Mouse (Mus musculus) lung, adult 2 months (tissue): ENCODE measurements around the gene Gnl2. TPM values are rescaled to one million over a fixed set of nuclear protein-coding genes. Genes with fewer than 3 reads are reported as not detected.

Experiments used
- DNase-seq: peaks from one replicate; pipeline ENCODE4 v3.0.0; 2022
- H3K4me1 ChIP-seq: fragments of 200-500 bp; 2 replicates; pipeline ENCODE4 v1.6.1; 2011; ENCODE audit warnings: low read length; ENCODE audit not compliant: control insufficient read depth, insufficient read depth
- H3K4me3 ChIP-seq: fragments of 200-500 bp; replicated peaks from 2 replicates; pipeline ENCODE3; 2011; ENCODE audit warnings: low read depth, mild to moderate bottlenecking, control low read depth, low read length; ENCODE audit errors: extremely low read depth
- CTCF ChIP-seq: fragments of 200-500 bp; IDR thresholded peaks from 2 replicates; pipeline ENCODE4 v1.5.1; 2011; ENCODE audit warnings: mild to moderate bottlenecking, low read length, control low read depth; ENCODE audit not compliant: insufficient read depth
- POLR2A ChIP-seq: fragments of 200-500 bp; IDR thresholded peaks from 2 replicates; pipeline ENCODE4 v1.6.1; 2011; ENCODE audit warnings: low read depth, mild to moderate bottlenecking, control low read depth, low read length, borderline replicate concordance; ENCODE audit errors: extremely low read depth
- WGBS: fragments of 180-500 bp; shearing (Covaris S2); methylation state at CpG from one replicate; pipeline ENCODE4 v1.1.7; 2018; 5-methylcytosine and 5-hydroxymethylcytosine counted together
- polyA plus RNA-seq: library from polyadenylated mRNA; depleted of rRNA; stranded (reverse); fragments of >200 nt; gene quantifications from 2 replicates; pipeline ENCODE4 v1.2.3, GENCODE M21; 2012; rRNA removed

Gene Gnl2
- polyA plus RNA-seq, 1 experiment, result 21.5 TPM

DNA sequence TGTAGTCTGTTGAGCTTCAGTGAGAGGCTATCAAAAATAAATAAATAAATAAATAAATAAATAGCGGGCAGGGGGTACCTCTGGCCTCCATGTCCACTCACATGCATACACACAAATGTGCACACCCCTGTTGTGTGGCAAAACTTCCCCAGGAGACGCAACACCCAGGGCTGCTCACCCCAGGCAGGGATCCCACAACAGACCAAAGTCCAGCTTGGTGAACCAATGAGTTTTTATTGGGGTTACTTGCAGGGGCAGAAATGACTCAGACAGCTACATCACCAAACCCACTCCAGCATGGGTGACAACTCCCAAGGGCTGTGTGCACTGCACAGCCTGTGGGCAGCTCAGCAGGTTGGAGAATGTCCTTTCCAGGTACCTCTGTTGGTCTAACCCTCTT, 61.3 kb downstream of the Gnl2 start:
- no peak overlapping the region for H3K4me3 ChIP-seq
- no peaks in the 10 kb centered on the region for H3K4me1 ChIP-seq
- no peak for DNase-seq
- WGBS, result 93% methylated on average over 2 of the region's 2 CpGs
- TF ChIP-seq CTCF (no peak), POLR2A (no peak)

- H3K4me1 ChIP-seq, result no peaks in the 10 kb centered on the region
- no peak overlapping the region for H3K4me3 ChIP-seq
- WGBS, result 92% methylated on average over 2 of the region's 2 CpGs
- no peak for DNase-seq
- no peak for TF ChIP-seq CTCF
- TF ChIP-seq POLR2A, result no peak
Measured at GRCm38 (mm10) chr4:125078698-125079097, 62.3 kb downstream of the Gnl2 start.

GRCm38 (mm10) chr4:125084403-125085345, 68.3 kb downstream of the Gnl2 start, which contains the start of gene Meaf6:
Gene Meaf6, plus strand, starts transcription at chr4:125085134.
- DNase-seq, result peak; percentile 94
- Histone ChIP-seq H3K4me1 (peaks cover 7% of the 10 kb centered on the region), H3K4me3 (peak within 1 kb of the TSS; percentile 99)
- WGBS, result 3% methylated on average over 59 of the region's 63 CpGs
- TF ChIP-seq CTCF (peak; percentile 35), POLR2A (0 out of 2 replicates have a peak, but pooled peaks have one; percentile 60)

DNA sequence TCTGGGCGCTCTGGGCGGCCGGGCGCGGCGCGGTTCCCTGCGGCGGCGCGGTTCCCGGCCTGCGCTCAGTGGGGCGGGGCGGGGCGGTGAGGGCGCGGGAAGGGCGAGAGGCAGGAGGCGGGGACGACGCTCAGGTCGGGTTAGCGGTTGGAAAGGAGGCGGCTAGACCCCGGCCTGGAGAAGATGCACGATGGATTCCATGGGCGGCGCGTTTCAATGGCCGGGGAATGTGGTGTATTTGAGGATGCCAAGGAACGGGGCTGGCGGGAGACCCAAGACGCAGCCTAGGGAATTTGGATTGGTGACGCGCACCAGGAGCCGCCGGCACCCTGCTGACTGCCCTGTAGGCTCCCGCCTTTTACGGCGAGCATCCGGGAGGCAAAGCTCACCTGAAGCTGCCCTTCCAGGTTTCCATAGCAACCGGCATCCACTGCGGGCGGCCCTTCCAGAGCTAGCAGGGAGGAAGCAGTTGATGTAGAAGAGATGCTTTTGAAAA, 69.0 kb downstream of the Gnl2 start:
- DNase-seq, result no peak
- WGBS, result under 1% methylated on average over 40 of the region's 45 CpGs
- Histone ChIP-seq H3K4me1 (peaks cover 7% of the 10 kb centered on the region), H3K4me3 (peak overlapping the region; percentile 99)
- TF ChIP-seq CTCF, result no peak
- TF ChIP-seq POLR2A, result no peak

DNA sequence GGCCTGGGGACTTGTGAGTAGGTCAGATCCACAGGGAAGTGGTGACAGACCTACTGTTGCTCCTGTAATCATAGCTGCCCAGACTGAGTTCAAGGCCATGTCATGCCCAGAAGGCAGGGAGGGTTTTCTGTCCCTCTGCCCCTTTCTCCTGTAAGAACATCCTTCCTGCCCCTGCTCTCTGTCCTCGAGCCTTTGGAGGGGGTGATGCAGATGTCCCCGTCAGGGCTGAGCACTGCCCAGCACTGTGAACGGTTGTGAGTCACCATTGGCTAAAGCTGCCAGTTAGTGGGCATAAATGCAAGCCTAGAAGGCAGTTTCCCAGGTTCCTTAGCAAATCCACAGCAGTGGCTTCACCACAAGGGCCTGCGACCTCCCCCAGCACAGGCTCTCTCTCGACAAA, 76.6 kb downstream of the Gnl2 start:
- no peaks in the 10 kb centered on the region for H3K4me1 ChIP-seq
- DNase-seq, result no peak
- 84% methylated on average over 5 of the region's 5 CpGs for WGBS
- TF ChIP-seq POLR2A, result no peak
- no peak for TF ChIP-seq CTCF
- H3K4me3 ChIP-seq, result no peak overlapping the region

DNA sequence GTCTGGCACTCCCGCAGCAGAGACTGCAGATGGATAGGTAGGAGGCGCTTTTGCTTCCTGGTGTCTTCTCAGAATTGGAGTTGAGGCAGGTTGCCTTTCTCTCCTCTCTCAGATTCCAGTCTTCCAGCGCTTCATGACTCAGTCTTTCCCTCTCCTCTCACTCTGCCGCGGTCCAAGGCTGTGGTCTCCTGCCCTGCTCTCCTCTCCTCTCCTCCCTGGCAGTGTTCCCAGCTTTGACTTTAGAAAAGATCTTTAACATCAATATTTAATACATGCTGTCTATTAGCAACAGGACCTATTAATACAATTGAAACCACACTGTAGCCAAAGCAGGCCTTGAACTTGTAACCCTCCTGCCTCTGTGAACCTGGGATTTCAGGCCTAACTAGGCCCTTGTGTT, 79.7 kb downstream of the Gnl2 start:
- Histone ChIP-seq H3K4me3 (no peak overlapping the region), H3K4me1 (no peaks in the 10 kb centered on the region)
- WGBS, result 83% methylated on average over 5 of the region's 5 CpGs
- DNase-seq, result no peak
- TF ChIP-seq CTCF, result no peak
- TF ChIP-seq POLR2A, result no peak

- WGBS, result 70% methylated on average over 4 of the region's 4 CpGs
Measured at GRCm38 (mm10) chr4:125097412-125097811, 81.0 kb downstream of the Gnl2 start.

DNA sequence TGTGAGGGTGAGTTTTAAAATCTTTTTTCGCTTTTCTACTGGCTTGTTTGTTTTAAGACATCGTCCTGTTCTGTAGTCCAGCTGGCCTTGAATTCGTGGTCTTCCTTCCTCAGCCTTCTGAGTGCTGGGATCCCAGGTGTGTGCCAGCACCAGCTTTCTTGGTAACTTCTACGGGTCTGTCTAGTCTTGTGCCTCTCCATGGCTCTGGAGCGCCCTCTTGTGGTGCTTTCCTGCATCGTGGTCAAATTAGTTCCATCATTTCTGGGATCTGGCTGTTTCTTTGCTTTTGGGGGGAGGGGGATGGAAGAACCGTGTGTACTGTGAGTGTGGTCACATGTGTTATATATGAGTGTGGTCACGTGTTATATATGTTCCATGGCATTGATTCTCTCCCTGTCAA, 83.1 kb downstream of the Gnl2 start:
- H3K4me1 ChIP-seq, result no peaks in the 10 kb centered on the region
- WGBS, result 10% methylated on average over 8 of the region's 8 CpGs
- peak; percentile 85 for DNase-seq
- TF ChIP-seq POLR2A (no peak), CTCF (peak; percentile 95)
- H3K4me3 ChIP-seq, result no peak overlapping the region

More at GRCm38 (mm10) chr4:125097412-125097811, 81.0 kb downstream of the Gnl2 start:
- no peak for TF ChIP-seq CTCF
- no peak for TF ChIP-seq POLR2A
- no peak for DNase-seq
- Histone ChIP-seq H3K4me1 (no peaks in the 10 kb centered on the region), H3K4me3 (no peak overlapping the region)

GRCm38 (mm10) chr4:125101334-125101733, 84.9 kb downstream of the Gnl2 start:
- 76% methylated on average over 13 of the region's 13 CpGs for WGBS
- Histone ChIP-seq H3K4me3 (no peak overlapping the region), H3K4me1 (no peaks in the 10 kb centered on the region)
- DNase-seq, result no peak
- TF ChIP-seq CTCF (no peak), POLR2A (no peak)

Other genes with a start within 250 kb of the Gnl2 start
- gene Mtf1, start 214.5 kb upstream of the Gnl2 start, polyA plus RNA-seq, result 6.5 and 8.0 TPM in 2 replicates
- 28.6 and 38.0 TPM in 2 replicates for gene Yrdc, start 165.9 kb upstream of the Gnl2 start, polyA plus RNA-seq
- 37.8 and 43.6 TPM in 2 replicates for gene 1110065P20Rik, start 165.4 kb upstream of the Gnl2 start, polyA plus RNA-seq
- gene Maneal, start 154.4 kb upstream of the Gnl2 start, polyA plus RNA-seq, result 0.29 and 0.32 TPM in 2 replicates
- not detected in 2 replicates for gene Epha10, start 135.7 kb upstream of the Gnl2 start, polyA plus RNA-seq
- gene 9930104L06Rik, start 79.5 kb upstream of the Gnl2 start, polyA plus RNA-seq, result 12.3 and 13.7 TPM in 2 replicates
- gene Cdca8, start 77.3 kb upstream of the Gnl2 start, polyA plus RNA-seq, result 2.4 and 3.8 TPM in 2 replicates
- gene Rspo1, start 30.2 kb upstream of the Gnl2 start, polyA plus RNA-seq, result 17.3 and 21.4 TPM in 2 replicates
- gene Dnali1, start 49.1 kb downstream of the Gnl2 start, polyA plus RNA-seq, result 14.9 and 15.8 TPM in 2 replicates
- 7.8 and 8.8 TPM in 2 replicates for gene Snip1, start 50.1 kb downstream of the Gnl2 start, polyA plus RNA-seq
- gene Meaf6, start 68.5 kb downstream of the Gnl2 start, polyA plus RNA-seq, result 9.5 and 14.2 TPM in 2 replicates
- gene Zc3h12a, start 111.3 kb downstream of the Gnl2 start, polyA plus RNA-seq, result 11.9 and 13.9 TPM in 2 replicates